Mouse (Mus musculus): ENCODE measurements around the gene Elp5. TPM values are rescaled to one million over a fixed set of nuclear protein-coding genes. Genes with fewer than 3 reads are reported as not detected.

Elp5 gene
- polyA plus RNA-seq, 1 experiment from 2014 or later: 57.7 TPM

DNA sequence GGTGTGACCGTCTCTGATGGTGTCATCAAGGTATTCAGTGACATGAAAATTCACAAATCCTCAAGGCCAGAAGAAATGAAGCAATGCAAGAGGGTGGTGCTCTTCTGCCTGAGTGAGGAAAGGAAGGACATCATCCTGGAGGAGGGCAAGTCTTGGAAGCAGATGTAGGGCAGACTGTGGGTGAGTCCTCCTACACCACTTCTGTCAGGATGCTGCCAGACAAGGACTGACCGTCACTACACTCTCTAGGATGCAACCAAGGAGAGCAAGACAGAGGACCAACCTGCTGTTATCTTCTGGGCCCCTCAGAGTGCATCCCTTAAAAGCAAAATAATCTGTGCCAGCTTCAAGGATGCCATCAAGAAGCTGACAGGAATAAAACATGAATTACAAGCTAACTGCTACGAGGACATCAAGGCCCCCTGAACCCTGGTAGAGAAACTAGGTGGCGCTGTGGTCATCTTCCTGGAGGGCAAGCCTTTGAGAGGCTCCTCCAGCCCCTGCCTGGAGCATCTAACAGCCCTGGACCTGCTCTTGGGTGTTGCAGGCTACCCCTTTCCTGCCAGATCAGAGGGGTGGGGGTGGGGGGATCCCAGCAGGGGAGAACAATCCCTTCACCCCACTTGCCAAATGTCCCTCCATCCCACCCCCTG lies 31.4 kb downstream of the Elp5 start:
- no peak for ATAC-seq
- Histone ChIP-seq H3K27me3 (replicated peaks; ENCODE audit: control insufficient read depth, insufficient read depth, low read length) (no peaks in the 10 kb centered on the region), H3K4me3 (ENCODE audit: low read depth, low read length) (no peak overlapping the region), H3K4me1 (replicated peaks; ENCODE audit: control insufficient read depth, insufficient read depth, low read length) (peaks cover 10% of the 10 kb centered on the region), H3K27ac (ENCODE audit: low read depth, low read length) (no peak overlapping the region), H3K9me3 (ENCODE audit: control insufficient read depth) (no peaks in the 10 kb centered on the region), H3K9ac (ENCODE audit: low read depth, low read length) (no peak overlapping the region), H3K36me3 (ENCODE audit: control insufficient read depth, insufficient read depth) (no peaks in the 10 kb centered on the region), H3K4me2 (replicated peaks; ENCODE audit: low read depth) (no peak overlapping the region)
- peak; percentile 61 for TF ChIP-seq CTCF (IDR thresholded peaks at IDR 0.05; ENCODE audit: low read depth)
- 45% methylated on average over 4 of the region's 4 CpGs for WGBS

DNA sequence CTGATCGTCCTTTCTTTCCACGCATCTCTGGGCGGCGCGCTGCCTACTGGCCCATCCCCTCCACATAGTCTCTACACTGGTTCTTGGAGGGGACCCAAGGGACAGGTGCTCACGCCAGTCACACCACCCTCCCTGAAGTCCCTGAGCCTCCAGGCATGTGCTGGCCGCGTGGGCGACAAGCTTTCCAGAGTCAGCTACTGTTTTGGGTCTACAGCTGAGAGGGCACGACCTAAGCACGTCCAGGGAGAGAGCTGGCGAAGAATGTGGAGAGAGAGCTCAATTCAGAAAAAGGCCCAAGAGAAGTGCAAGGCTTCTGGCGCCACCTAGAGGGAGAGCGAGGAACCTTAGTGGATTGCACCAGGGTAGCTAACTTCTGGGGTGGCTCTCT lies 33.6 kb downstream of the Elp5 start:
- WGBS: under 1% methylated on average over 14 of the region's 14 CpGs
- Histone ChIP-seq H3K27ac (ENCODE audit: low read depth, low read length) (no peak overlapping the region), H3K4me1 (replicated peaks; ENCODE audit: control insufficient read depth, insufficient read depth, low read length) (peaks cover 10% of the 10 kb centered on the region), H3K36me3 (ENCODE audit: control insufficient read depth, insufficient read depth) (no peaks in the 10 kb centered on the region), H3K9ac (ENCODE audit: low read depth, low read length) (peak overlapping the region; percentile 18; the same call in 1 of the 2 replicates), H3K9me3 (ENCODE audit: control insufficient read depth) (no peaks in the 10 kb centered on the region), H3K4me3 (ENCODE audit: low read depth, low read length) (peak overlapping the region; percentile 47), H3K4me2 (replicated peaks; ENCODE audit: low read depth) (peak overlapping the region; percentile 74), H3K27me3 (replicated peaks; ENCODE audit: control insufficient read depth, insufficient read depth, low read length) (no peaks in the 10 kb centered on the region)
- peak; percentile 97 for TF ChIP-seq CTCF (IDR thresholded peaks at IDR 0.05; ENCODE audit: low read depth)
- peak; percentile 39; the same call in 1 of the 2 replicates for ATAC-seq

DNA sequence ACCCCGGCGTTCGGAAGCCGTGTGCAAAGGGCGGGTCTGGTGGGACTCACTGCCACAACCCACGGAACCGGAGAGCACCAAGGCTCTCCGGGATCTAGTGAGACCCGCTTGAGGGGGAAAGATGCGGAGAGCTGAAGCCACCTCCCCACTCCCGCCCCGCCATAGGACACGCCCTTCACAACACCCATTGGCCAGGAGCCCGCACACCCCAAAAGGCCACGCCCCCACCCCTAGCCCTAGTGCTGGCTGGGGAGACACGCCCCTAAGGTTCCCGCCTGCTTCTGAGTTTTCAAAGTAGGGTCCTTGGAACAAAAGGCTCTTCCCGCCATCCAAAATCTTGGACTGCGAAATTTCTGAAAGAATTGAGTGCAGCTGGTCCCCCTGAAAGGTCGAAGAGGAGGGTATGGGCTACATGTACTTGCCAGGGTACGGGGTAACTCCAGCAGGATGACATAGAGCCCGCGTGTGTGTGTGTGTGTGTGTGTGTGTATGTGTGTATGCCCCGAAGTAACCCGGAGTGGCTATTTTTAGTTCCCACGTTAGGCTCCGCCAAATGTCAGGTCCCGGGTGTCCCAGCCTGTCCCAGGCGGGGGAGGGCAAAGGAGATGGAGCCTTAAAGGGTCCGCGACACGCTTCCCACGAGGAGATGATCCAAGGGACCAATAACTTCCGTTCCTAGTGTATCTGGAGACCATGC lies 34.1 kb downstream of the Elp5 start, which contains the start of gene Slc2a4:
Slc2a4 (minus strand) TSS at position 123 of the 697 bp plus-strand sequence.
- peak within 1 kb of the TSS; percentile 35 for H3K9ac ChIP-seq (ENCODE audit: low read depth, low read length)
- H3K27ac ChIP-seq (ENCODE audit: low read depth, low read length): peak within 1 kb of the TSS; percentile 50
- no peaks in the 10 kb centered on the region for H3K27me3 ChIP-seq (replicated peaks; ENCODE audit: control insufficient read depth, insufficient read depth, low read length)
- H3K4me2 ChIP-seq (replicated peaks; ENCODE audit: low read depth): peak within 1 kb of the TSS; percentile 74
- peaks cover 10% of the 10 kb centered on the region for H3K4me1 ChIP-seq (replicated peaks; ENCODE audit: control insufficient read depth, insufficient read depth, low read length)
- ATAC-seq: peak; percentile 80
- no peak for TF ChIP-seq CTCF (IDR thresholded peaks at IDR 0.05; ENCODE audit: low read depth)
- under 1% methylated on average over 34 of the region's 34 CpGs for WGBS
- no peaks in the 10 kb centered on the region for H3K36me3 ChIP-seq (ENCODE audit: control insufficient read depth, insufficient read depth)
- H3K9me3 ChIP-seq (ENCODE audit: control insufficient read depth): no peaks in the 10 kb centered on the region
- peak within 1 kb of the TSS; percentile 47 for H3K4me3 ChIP-seq (ENCODE audit: low read depth, low read length)

DNA sequence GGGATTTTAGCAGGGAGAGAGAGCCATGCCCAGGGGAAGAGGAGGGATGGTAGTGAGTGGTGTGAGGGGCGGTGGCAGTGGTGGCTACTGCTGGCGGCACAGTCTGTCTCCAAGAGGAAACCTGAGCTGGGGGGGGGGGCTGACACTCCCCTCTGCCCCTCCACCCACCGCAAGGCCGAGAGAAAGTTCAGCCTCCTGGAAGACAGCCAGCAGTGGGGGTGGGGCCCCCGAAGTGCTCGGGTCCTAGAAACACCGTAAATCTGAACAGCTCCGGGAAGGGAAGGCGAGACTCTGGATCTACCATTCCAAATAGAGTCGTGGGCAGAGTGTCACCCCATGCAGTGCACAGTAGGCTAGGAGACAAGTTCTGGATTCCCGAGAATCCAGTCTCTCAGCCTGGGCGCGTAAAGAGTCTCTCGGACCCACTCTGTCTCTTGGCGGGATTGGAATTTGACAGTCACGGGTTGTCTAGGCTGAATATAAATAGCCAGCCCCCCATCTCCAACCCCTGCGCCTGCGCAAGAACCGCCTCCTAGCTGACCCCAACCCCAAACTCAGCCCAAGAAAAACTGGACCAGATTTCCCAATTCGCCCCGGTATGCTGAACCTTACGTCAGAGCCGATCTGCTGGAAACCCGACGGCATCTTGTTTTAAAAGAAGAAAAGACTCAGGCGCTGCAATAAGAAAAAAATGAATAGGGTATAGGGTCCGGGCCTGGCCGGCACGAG lies 34.8 kb downstream of the Elp5 start:
- H3K36me3 ChIP-seq (ENCODE audit: control insufficient read depth, insufficient read depth): no peaks in the 10 kb centered on the region
- no peaks in the 10 kb centered on the region for H3K27me3 ChIP-seq (replicated peaks; ENCODE audit: control insufficient read depth, insufficient read depth, low read length)
- peak overlapping the region; percentile 74 for H3K4me2 ChIP-seq (replicated peaks; ENCODE audit: low read depth)
- peak overlapping the region; percentile 35; the same call in 1 of the 2 replicates for H3K9ac ChIP-seq (ENCODE audit: low read depth, low read length)
- WGBS: 8% methylated on average over 29 of the region's 29 CpGs
- H3K9me3 ChIP-seq (ENCODE audit: control insufficient read depth): no peaks in the 10 kb centered on the region
- no peak for TF ChIP-seq CTCF (IDR thresholded peaks at IDR 0.05; ENCODE audit: low read depth)
- peak overlapping the region; percentile 50 for H3K27ac ChIP-seq (ENCODE audit: low read depth, low read length)
- peak overlapping the region; percentile 47 for H3K4me3 ChIP-seq (ENCODE audit: low read depth, low read length)
- H3K4me1 ChIP-seq (replicated peaks; ENCODE audit: control insufficient read depth, insufficient read depth, low read length): peaks cover 10% of the 10 kb centered on the region
- 0 out of 2 replicates have a peak, but pooled peaks have one; percentile 13 for ATAC-seq

DNA sequence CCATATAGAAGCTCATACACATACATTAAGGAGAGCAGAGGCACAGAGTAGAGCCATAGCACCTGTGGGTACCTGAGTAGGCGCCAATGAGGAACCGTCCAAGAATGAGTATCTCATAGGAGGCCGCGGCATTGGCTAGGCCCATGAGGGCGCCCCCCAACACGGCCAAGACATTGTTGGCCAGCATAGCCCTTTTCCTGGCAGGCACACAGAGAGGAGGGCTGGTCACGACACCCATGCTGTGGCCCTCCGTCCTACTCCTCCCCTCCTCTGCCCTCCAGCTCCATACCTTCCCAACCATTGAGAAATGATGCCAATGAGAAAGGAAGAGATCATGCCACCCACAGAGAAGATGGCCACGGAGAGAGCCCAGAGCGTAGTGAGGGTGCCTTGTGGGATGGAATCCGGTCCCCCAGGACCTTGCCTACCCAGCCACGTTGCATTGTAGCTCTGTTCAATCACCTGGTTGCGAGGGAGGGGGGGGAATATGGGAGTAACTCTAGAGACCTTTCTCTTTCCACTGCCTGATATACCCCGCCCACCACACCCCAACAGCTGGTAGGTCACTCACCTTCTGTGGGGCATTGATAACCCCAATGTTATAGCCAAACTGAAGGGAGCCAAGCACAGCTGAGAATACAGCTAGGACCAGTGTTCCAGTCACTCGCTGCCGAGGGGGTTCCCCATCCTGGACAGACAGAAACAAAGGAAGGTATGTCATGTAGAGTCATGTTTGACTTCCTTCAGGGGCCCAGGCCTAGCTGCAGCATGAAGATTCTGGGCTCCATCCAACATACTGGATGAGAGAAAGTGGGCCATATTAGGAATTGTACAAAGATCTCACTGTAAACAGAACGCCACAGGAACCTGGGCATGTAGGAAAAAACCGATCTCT lies 36.1 kb downstream of the Elp5 start:
- no peaks in the 10 kb centered on the region for H3K36me3 ChIP-seq (ENCODE audit: control insufficient read depth, insufficient read depth)
- peaks cover 10% of the 10 kb centered on the region for H3K4me1 ChIP-seq (replicated peaks; ENCODE audit: control insufficient read depth, insufficient read depth, low read length)
- H3K9me3 ChIP-seq (ENCODE audit: control insufficient read depth): no peaks in the 10 kb centered on the region
- H3K4me3 ChIP-seq (ENCODE audit: low read depth, low read length): no peak overlapping the region
- no peak for TF ChIP-seq CTCF (IDR thresholded peaks at IDR 0.05; ENCODE audit: low read depth)
- no peak overlapping the region for H3K9ac ChIP-seq (ENCODE audit: low read depth, low read length)
- H3K27ac ChIP-seq (ENCODE audit: low read depth, low read length): no peak overlapping the region; the same call in 1 of the 2 replicates
- WGBS: 89% methylated on average over 18 of the region's 18 CpGs
- ATAC-seq: no peak
- no peak overlapping the region; the same call in 1 of the 2 replicates for H3K4me2 ChIP-seq (replicated peaks; ENCODE audit: low read depth)
- no peaks in the 10 kb centered on the region for H3K27me3 ChIP-seq (replicated peaks; ENCODE audit: control insufficient read depth, insufficient read depth, low read length)

Measured in intestine, postnatal 0 days (tissue).